Mouse (Mus musculus): ENCODE data around the gene Cdc26. TPM values are rescaled to one million over a fixed set of nuclear protein-coding genes. Genes with fewer than 3 reads are reported as not detected.

Gene Cdc26
- polyA plus RNA-seq, 1 experiment from 2014 or later, result 91.5 TPM

- ATAC-seq (ENCODE audit: low FRiP score, low TSS enrichment) (no peak), DNase-seq (ENCODE audit: low spot score) (no peak)
- H3K4me2 ChIP-seq (replicated peaks; ENCODE audit: low read depth), result no peak overlapping the region
- H3K9me3 ChIP-seq (ENCODE audit: control insufficient read depth, low read length), result no peaks in the 10 kb centered on the region
- H3K4me3 ChIP-seq (ENCODE audit: low read depth, low read length), result no peak overlapping the region
- no peaks in the 10 kb centered on the region for H3K36me3 ChIP-seq (ENCODE audit: control insufficient read depth, insufficient read depth, low read length)
- 69% methylated on average over 2 of the region's 2 CpGs for WGBS
- no peaks in the 10 kb centered on the region for H3K27me3 ChIP-seq (ENCODE audit: control insufficient read depth, insufficient read depth, low read length)
- no peak overlapping the region for H3K9ac ChIP-seq (ENCODE audit: low read length)
- H3K4me1 ChIP-seq (replicated peaks; ENCODE audit: control insufficient read depth, insufficient read depth), result no peaks in the 10 kb centered on the region; the same call in 1 of the 2 replicates
- no peak overlapping the region for H3K27ac ChIP-seq (replicated peaks)
- TF ChIP-seq EP300 (optimal IDR thresholded peaks at IDR 0.05), result no peak
These were observed 46.0 kb downstream of the Cdc26 start for GRCm38 (mm10) chr4:62362437-62362836.

GRCm38 (mm10) chr4:62361997-62362396, 46.4 kb downstream of the Cdc26 start:
- Histone ChIP-seq H3K27ac (replicated peaks) (no peak overlapping the region), H3K9ac (ENCODE audit: low read length) (no peak overlapping the region; the same call in 1 of the 2 replicates)
- 76% methylated on average over 1 of the region's 1 CpGs for WGBS

GRCm38 (mm10) chr4:62361571-62361970, 46.9 kb downstream of the Cdc26 start:
- H3K4me2 ChIP-seq (replicated peaks; ENCODE audit: low read depth), result peak overlapping the region; percentile 70
- 21% methylated on average over 6 of the region's 6 CpGs for WGBS
- no peak for ATAC-seq (ENCODE audit: low FRiP score, low TSS enrichment)
- TF ChIP-seq EP300 (optimal IDR thresholded peaks at IDR 0.05) (no peak), CTCF (IDR thresholded peaks at IDR 0.05; ENCODE audit: low read depth) (no peak)
- no peak overlapping the region for H3K27ac ChIP-seq (replicated peaks)
- no peaks in the 10 kb centered on the region; the same call in 1 of the 2 replicates for H3K4me1 ChIP-seq (replicated peaks; ENCODE audit: control insufficient read depth, insufficient read depth)
- no peaks in the 10 kb centered on the region for H3K9me3 ChIP-seq (ENCODE audit: control insufficient read depth, low read length)
- H3K4me3 ChIP-seq (ENCODE audit: low read depth, low read length), result peak overlapping the region; percentile 84
- H3K27me3 ChIP-seq (ENCODE audit: control insufficient read depth, insufficient read depth, low read length), result no peaks in the 10 kb centered on the region
- peak overlapping the region; percentile 74 for H3K9ac ChIP-seq (ENCODE audit: low read length)
- H3K36me3 ChIP-seq (ENCODE audit: control insufficient read depth, insufficient read depth, low read length), result no peaks in the 10 kb centered on the region
- DNase-seq (ENCODE audit: low spot score), result no peak

More at GRCm38 (mm10) chr4:62361997-62362396, 46.4 kb downstream of the Cdc26 start:
- Histone ChIP-seq H3K27me3 (ENCODE audit: control insufficient read depth, insufficient read depth, low read length) (no peaks in the 10 kb centered on the region), H3K9me3 (ENCODE audit: control insufficient read depth, low read length) (no peaks in the 10 kb centered on the region), H3K4me3 (ENCODE audit: low read depth, low read length) (peak overlapping the region; percentile 84; the same call in 1 of the 2 replicates), H3K4me2 (replicated peaks; ENCODE audit: low read depth) (peak overlapping the region; percentile 70), H3K4me1 (replicated peaks; ENCODE audit: control insufficient read depth, insufficient read depth) (no peaks in the 10 kb centered on the region; the same call in 1 of the 2 replicates), H3K36me3 (ENCODE audit: control insufficient read depth, insufficient read depth, low read length) (no peaks in the 10 kb centered on the region)
- ATAC-seq (ENCODE audit: low FRiP score, low TSS enrichment) (no peak), DNase-seq (ENCODE audit: low spot score) (no peak)
- TF ChIP-seq CTCF (IDR thresholded peaks at IDR 0.05; ENCODE audit: low read depth) (no peak), EP300 (optimal IDR thresholded peaks at IDR 0.05) (no peak)

- Histone ChIP-seq H3K4me1 (replicated peaks; ENCODE audit: control insufficient read depth, insufficient read depth) (no peaks in the 10 kb centered on the region; the same call in 1 of the 2 replicates), H3K4me3 (ENCODE audit: low read depth, low read length) (peak overlapping the region; percentile 84), H3K9me3 (ENCODE audit: control insufficient read depth, low read length) (no peaks in the 10 kb centered on the region), H3K36me3 (ENCODE audit: control insufficient read depth, insufficient read depth, low read length) (no peaks in the 10 kb centered on the region), H3K9ac (ENCODE audit: low read length) (peak overlapping the region; percentile 74), H3K27ac (replicated peaks) (peak overlapping the region; percentile 65), H3K4me2 (replicated peaks; ENCODE audit: low read depth) (peak overlapping the region; percentile 70), H3K27me3 (ENCODE audit: control insufficient read depth, insufficient read depth, low read length) (no peaks in the 10 kb centered on the region)
- DNase-seq (ENCODE audit: low spot score) (peak; percentile 22), ATAC-seq (ENCODE audit: low FRiP score, low TSS enrichment) (no peak)
- 0% methylated on average over 22 of the region's 22 CpGs for WGBS
- TF ChIP-seq CTCF (IDR thresholded peaks at IDR 0.05; ENCODE audit: low read depth), result no peak
- no peak for TF ChIP-seq EP300 (optimal IDR thresholded peaks at IDR 0.05)
These were observed 47.5 kb downstream of the Cdc26 start for GRCm38 (mm10) chr4:62360805-62361455.

GRCm38 (mm10) chr4:62360088-62360804, 48.2 kb downstream of the Cdc26 start, which contains the start of the genes Fkbp15 and Slc31a1:
Gene Fkbp15, minus strand, starts transcription at chr4:62360548.
Gene Slc31a1, plus strand, starts transcription at chr4:62360727.
- Histone ChIP-seq H3K27me3 (ENCODE audit: control insufficient read depth, insufficient read depth, low read length) (no peaks in the 10 kb centered on the region), H3K4me3 (ENCODE audit: low read depth, low read length) (peak within 1 kb of the TSS; percentile 84), H3K27ac (replicated peaks) (peak within 1 kb of the TSS; percentile 80), H3K36me3 (ENCODE audit: control insufficient read depth, insufficient read depth, low read length) (no peaks in the 10 kb centered on the region), H3K9me3 (ENCODE audit: control insufficient read depth, low read length) (no peaks in the 10 kb centered on the region), H3K9ac (ENCODE audit: low read length) (peak within 1 kb of the TSS; percentile 81), H3K4me2 (replicated peaks; ENCODE audit: low read depth) (peak within 1 kb of the TSS; percentile 77), H3K4me1 (replicated peaks; ENCODE audit: control insufficient read depth, insufficient read depth) (no peaks in the 10 kb centered on the region; the same call in 1 of the 2 replicates)
- no peak for TF ChIP-seq EP300 (optimal IDR thresholded peaks at IDR 0.05)
- TF ChIP-seq CTCF (IDR thresholded peaks at IDR 0.05; ENCODE audit: low read depth), result peak; percentile 24; the same call in 1 of the 2 replicates
- peak; percentile 98 for DNase-seq (ENCODE audit: low spot score)
- peak; percentile 100 for ATAC-seq (ENCODE audit: low FRiP score, low TSS enrichment)
- under 1% methylated on average over 46 of the region's 51 CpGs for WGBS
